Mouse (Mus musculus) hematopoietic stem cell, adult 5-6 weeks (primary cell): Measurements from ENCODE around the gene Prkcz. TPM values are rescaled to one million over a fixed set of nuclear protein-coding genes. Genes with fewer than 3 reads are reported as not detected.
A peak's percentile ranks its signal among the peaks of the same experiment; 100 is the strongest.

Experiments
- ATAC-seq, 2 experiments: fragments of 125-278 bp in 1 of 2; replicated peaks in 1 of 2; 2 replicates each; pipeline ENCODE4 v1.8.0; 2016 to 2017; ENCODE audit warnings: inconsistent platforms in 2 of 2, mild to moderate bottlenecking in 2 of 2, moderate number of reproducible peaks in 2 of 2, low read depth in 1 of 2, moderate TSS enrichment in 1 of 2; ENCODE audit not compliant: low FRiP score in 2 of 2, poor library complexity in 2 of 2, severe bottlenecking in 2 of 2, insufficient read depth in 1 of 2, low TSS enrichment in 1 of 2
- total RNA-seq: library from RNA; stranded (forward); fragments of 172-1452, 232-1000 nt; gene quantifications from 2 replicates; pipeline ENCODE4 v1.2.3, GENCODE M21; 2017

Gene Prkcz
- total RNA-seq, 1 experiment from 2014 or later, result not detected

GRCm38 (mm10) chr4:155367739-155368138, 6.6 kb upstream of the Prkcz start:
- no peak for ATAC-seq

- no peak for ATAC-seq
Measured at GRCm38 (mm10) chr4:155366784-155367183, 5.6 kb upstream of the Prkcz start.

- ATAC-seq, result no peak
Measured at GRCm38 (mm10) chr4:155362443-155362842, 1.3 kb upstream of the Prkcz start.

- ATAC-seq, result no peak
Measured at GRCm38 (mm10) chr4:155360856-155361255, 305 bp downstream of the Prkcz start.

- ATAC-seq, result no peak
Measured at GRCm38 (mm10) chr4:155359560-155360464, 1.3 kb downstream of the Prkcz start.

GRCm38 (mm10) chr4:155357601-155358000, 3.6 kb downstream of the Prkcz start:
- no peak for ATAC-seq

GRCm38 (mm10) chr4:155356354-155356753, 4.8 kb downstream of the Prkcz start:
- no peak for ATAC-seq

- ATAC-seq, result no peak
Measured at GRCm38 (mm10) chr4:155354546-155354945, 6.6 kb downstream of the Prkcz start.

GRCm38 (mm10) chr4:155354035-155354434, 7.1 kb downstream of the Prkcz start:
- ATAC-seq, result peak; percentile 63 to 78

- ATAC-seq, result peak; percentile 63
Measured at GRCm38 (mm10) chr4:155352581-155352980, 8.6 kb downstream of the Prkcz start.

- ATAC-seq, result peak; percentile 78 to 85
Measured at GRCm38 (mm10) chr4:155346350-155346749, 14.8 kb downstream of the Prkcz start.

- ATAC-seq, result peak in 1 of 2 experiments; percentile 11; a peak in 1 of 4 replicates
Measured at GRCm38 (mm10) chr4:155345608-155345953, 15.6 kb downstream of the Prkcz start.

- peak in 1 of 2 experiments; percentile 37; a peak in 1 of 4 replicates for ATAC-seq
Measured at GRCm38 (mm10) chr4:155344716-155345607, 16.2 kb downstream of the Prkcz start.

- ATAC-seq, result no peak
Measured at GRCm38 (mm10) chr4:155344299-155344600, 16.9 kb downstream of the Prkcz start.

GRCm38 (mm10) chr4:155343415-155344298, 17.5 kb downstream of the Prkcz start:
- ATAC-seq, result no peak

- ATAC-seq, result no peak
Measured at GRCm38 (mm10) chr4:155336284-155337050, 24.7 kb downstream of the Prkcz start.

GRCm38 (mm10) chr4:155332253-155332652, 28.9 kb downstream of the Prkcz start:
- no peak for ATAC-seq
